Mouse (Mus musculus) c-Kit-positive CD71-positive TER-119-negative erythroid progenitor cells, embryonic 14.5 days (primary cell): ENCODE data around the gene Tmem177.

Source experiments
- DNase-seq: peaks from one replicate; pipeline ENCODE4 v3.0.0-alpha.2; 2013; ENCODE audit warnings: low read depth

The Tmem177 gene

GRCm38 (mm10) chr1:119912953-119913814 lies at the start of gene Tmem177:
Tmem177 (minus strand) TSS chr1:119913208.
- DNase-seq: peak; percentile 94

GRCm38 (mm10) chr1:119959920-119960319 lies 46.9 kb upstream of the Tmem177 start:
- no peak for DNase-seq

GRCm38 (mm10) chr1:119959464-119959863 lies 46.5 kb upstream of the Tmem177 start:
- DNase-seq: no peak

- no peak for DNase-seq
These were observed 44.8 kb upstream of the Tmem177 start for GRCm38 (mm10) chr1:119957716-119958222.

GRCm38 (mm10) chr1:119954680-119955079 lies 41.7 kb upstream of the Tmem177 start:
- no peak for DNase-seq

- no peak for DNase-seq
These were observed 40.4 kb upstream of the Tmem177 start for GRCm38 (mm10) chr1:119953456-119953855.

GRCm38 (mm10) chr1:119950086-119950485 lies 37.1 kb upstream of the Tmem177 start:
- DNase-seq: no peak

GRCm38 (mm10) chr1:119936861-119937260 lies 23.9 kb upstream of the Tmem177 start:
- DNase-seq: no peak

GRCm38 (mm10) chr1:119931421-119932150 lies 18.6 kb upstream of the Tmem177 start:
- no peak for DNase-seq

- DNase-seq: no peak
These were observed 16.7 kb upstream of the Tmem177 start for GRCm38 (mm10) chr1:119929715-119930114.

GRCm38 (mm10) chr1:119919299-119919698 lies 6.3 kb upstream of the Tmem177 start:
- DNase-seq: peak; percentile 27

- no peak for DNase-seq
These were observed 3.9 kb upstream of the Tmem177 start for GRCm38 (mm10) chr1:119916823-119917371.

- no peak for DNase-seq
These were observed 5.7 kb downstream of the Tmem177 start for GRCm38 (mm10) chr1:119907206-119907748.

GRCm38 (mm10) chr1:119903231-119903620 lies 9.8 kb downstream of the Tmem177 start:
- DNase-seq: no peak

GRCm38 (mm10) chr1:119902551-119903230 lies 10.3 kb downstream of the Tmem177 start:
- no peak for DNase-seq

- no peak for DNase-seq
These were observed 13.5 kb downstream of the Tmem177 start for GRCm38 (mm10) chr1:119899195-119900123.

GRCm38 (mm10) chr1:119894936-119895335 lies 18.1 kb downstream of the Tmem177 start:
- peak; percentile 46 for DNase-seq

- DNase-seq: no peak
These were observed 19.4 kb downstream of the Tmem177 start for GRCm38 (mm10) chr1:119893600-119893999.

GRCm38 (mm10) chr1:119892933-119893332 lies 20.1 kb downstream of the Tmem177 start:
- no peak for DNase-seq

- DNase-seq: no peak
These were observed 21.1 kb downstream of the Tmem177 start for GRCm38 (mm10) chr1:119891865-119892264.

GRCm38 (mm10) chr1:119891149-119891548 lies 21.9 kb downstream of the Tmem177 start:
- no peak for DNase-seq
